Mouse (Mus musculus) adrenal gland, postnatal 4 days (tissue): ENCODE measurements around the gene Fitm2. TPM values are rescaled to one million over a fixed set of nuclear protein-coding genes. Genes with fewer than 3 reads are reported as not detected.
"Not testable (repeated sequence)": the region's sequence is repeated elsewhere in the genome, so short reads cannot be mapped to it uniquely, and the experiment has no call there.

Experiments
- DNase-seq, 2 experiments: peaks; one replicate each; pipeline ENCODE4 v3.0.0; 2021 to 2022; ENCODE audit warnings: low spot score in 2 of 2, mixed read lengths in 2 of 2
- total RNA-seq, 2 experiments: library from RNA; stranded (reverse); gene quantifications; 2 replicates each; pipeline ENCODE4 v1.2.3; 2021

Fitm2 gene
- total RNA-seq, 2 experiments from 2014 or later: 41.4 to 46.4 TPM

DNA sequence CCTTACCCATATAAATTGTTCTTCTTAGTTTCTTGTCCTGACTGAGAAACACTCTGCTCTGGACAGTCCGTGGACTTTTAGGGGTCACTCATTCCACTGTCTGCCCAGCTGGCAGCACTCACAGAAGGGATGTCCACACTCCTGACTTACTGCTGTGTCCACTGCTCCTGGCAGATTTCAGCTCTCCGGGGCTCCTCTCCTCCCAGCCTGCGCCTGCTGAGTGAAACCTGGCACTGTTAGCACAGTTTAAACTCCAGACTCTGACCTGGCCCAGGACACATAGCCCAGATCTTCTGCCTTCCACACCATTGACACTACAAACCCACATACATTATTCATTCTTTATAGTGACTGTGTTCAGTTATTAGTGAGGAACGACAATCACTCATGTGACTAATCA is 8.4 kb downstream of the Fitm2 start:
- no peak for DNase-seq

DNA sequence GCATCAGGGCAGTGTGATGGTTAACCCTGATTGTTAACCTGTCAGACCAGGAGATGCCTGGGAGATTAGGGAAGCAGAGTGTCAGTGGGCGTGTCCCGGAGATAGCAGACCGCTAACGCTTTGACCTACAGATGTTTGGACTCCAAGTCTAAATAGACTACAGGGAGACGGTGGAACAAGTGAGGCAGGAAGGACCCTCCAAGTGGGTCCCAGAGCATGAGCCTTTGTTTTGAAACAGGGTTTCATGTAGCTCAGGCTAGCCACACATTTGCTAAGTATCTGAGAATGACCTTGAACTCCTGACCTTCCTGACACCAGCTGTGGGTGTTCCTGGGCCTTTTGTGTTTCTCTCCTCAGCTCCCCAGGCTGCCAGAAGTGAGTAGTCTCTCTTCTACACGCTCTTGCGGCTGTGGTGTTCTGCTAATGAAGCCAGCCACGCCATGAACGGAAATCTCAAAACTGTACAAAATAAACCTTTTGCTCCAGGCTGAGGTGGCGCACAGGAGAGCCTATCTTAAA is 9.1 kb downstream of the Fitm2 start:
- DNase-seq: no peak

DNA sequence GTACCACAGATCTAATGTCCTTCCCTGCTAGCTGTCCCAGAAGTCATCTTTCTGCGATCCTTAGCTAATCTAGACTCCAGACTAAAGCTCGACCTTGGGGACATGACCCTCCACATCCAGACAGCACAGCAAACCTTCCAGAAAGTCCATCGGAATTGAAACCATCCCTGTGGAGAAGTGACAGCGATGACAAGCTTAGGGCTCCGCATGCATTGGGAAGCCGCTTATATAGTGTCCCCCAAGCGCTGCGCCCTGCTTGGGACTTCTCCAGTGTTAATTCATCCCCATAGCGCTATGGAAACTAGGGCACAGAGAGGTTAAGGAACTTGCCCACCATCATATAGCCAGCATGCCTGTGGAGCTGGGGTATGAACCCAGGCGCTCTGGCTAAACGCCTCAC is 9.6 kb downstream of the Fitm2 start:
- no peak for DNase-seq

DNA sequence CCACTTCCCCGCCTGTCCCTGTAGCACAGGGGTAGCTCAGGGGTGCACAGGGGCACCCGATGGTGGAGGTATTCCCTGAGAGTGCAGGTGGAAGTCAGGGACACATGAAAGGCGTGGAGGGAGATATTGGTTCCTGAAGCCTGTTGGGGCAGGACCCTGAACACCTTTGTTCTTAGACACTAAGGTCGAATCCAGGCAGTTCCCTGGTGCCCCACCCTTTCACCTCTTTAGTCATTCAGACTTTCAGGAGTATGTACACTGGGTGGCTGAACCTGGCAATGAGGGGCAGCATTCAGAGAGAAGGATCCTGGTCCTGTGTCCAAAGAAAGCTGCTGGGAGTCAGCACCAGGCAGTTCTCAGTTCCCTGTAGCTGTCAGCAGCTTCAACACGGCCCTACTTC is 10.0 kb downstream of the Fitm2 start:
- no peak for DNase-seq

DNA sequence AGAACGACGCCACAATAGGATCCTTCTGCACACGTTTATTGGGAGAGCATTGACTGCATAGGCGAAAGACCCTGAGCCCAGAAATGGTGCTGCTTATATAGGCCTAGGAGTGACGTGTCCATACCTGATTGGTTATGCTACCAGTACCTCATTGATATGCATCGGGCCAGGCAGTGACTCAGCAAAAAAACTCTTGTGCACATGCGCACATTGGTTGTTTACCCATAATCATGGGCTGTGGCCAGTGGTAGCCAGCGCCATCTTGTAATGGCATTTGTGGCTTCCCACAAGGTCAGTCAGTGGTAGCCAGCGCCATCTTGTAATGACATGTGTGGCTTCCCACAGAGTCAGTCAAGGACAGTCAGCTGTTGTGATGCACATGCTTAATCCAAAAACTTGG is 11.1 kb downstream of the Fitm2 start:
- not testable (repeated sequence) for DNase-seq

DNA sequence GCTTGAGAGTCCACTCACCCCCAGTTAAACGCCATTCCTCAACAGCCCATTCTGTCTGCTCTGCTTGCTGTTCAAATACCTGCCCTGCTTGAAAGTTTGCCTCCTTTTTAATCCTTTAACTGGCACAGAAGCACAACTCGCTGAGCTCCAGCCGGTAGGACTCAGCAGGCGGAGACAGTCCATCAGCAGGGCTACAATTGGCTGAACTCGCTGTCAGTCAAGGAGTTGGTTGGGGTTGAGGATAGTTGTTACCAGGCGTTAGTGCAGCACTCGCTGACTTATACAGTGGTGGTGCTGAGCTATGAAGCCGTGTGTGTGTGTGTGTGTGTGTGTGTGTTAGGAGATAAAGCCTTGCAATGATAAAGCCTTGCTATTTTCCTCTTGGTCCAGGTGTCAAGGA is 11.8 kb downstream of the Fitm2 start:
- DNase-seq: no peak

DNA sequence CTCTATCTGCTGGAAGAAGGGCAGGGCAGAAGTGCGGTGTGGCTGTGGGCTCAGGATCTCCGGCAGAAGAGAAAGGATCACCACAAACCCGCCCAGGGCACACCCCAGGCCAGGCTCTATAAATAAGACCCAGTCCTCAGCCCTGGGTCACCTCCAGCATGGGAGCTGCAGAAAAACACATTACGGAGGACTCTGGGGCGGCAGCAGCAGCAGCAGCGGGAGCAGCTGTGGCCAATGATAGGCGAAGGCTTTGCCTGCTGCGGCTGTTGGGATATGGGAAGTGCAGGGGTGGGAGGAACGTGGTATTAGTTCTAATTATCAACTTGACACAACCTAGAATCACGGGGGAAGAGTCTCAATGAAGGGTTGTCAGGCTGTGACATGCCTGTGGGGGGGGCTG is 13.0 kb downstream of the Fitm2 start:
- DNase-seq: no peak

DNA sequence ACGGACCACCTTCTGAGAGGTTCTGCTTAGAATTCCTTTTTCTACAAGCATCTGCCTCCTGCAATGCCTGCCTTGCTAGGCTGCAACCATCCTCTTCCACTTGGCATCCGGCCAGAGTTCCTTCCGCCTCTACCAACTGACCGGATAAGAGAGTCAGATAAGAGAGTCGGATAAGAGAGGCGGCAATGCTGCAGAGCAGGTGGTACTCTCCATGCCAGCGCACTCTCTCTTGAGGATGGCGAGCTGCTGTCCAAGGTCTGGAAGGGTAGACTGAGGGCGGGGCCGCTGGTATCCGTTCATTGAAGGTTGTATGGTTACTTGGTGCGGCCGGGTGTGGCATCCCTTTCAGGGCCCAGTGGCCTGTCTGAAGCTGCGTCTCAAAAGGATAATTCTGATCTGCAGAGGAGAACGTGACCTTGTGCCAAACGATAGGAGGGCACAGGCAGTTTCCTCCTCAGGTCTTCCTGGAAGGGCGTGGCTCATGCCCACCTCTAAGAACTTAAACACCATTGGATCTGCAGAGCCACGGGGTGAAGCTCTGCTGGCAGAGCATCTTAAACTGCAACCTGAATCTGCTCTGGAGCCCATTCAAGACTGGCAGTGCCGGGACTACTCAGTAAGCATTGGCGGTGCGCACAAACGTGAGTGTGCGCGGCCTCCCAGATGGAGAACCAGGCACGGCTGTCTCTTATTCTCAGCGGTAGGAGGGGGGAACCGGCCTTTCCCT is 13.7 kb downstream of the Fitm2 start:
- DNase-seq: no peak

DNA sequence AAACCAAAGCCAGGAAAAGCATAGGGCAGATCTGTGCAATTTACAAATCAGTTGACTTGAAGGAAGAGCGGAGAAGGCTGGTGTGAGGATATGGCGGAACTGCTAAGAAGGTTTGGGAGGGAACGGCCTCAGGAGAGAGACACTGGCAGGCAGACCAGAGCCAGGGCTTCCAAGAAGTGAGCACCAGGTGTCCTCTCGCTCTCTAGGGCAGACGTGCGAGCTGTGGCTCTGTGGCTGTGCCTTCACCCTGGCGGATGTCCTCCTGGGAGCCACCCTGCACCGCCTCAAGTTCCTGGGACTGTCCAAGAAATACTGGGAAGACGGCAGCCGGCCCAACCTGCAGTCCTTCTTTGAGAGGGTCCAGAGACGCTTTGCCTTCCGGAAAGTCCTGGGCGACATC is 19.1 kb downstream of the Fitm2 start:
- DNase-seq: no peak

DNA sequence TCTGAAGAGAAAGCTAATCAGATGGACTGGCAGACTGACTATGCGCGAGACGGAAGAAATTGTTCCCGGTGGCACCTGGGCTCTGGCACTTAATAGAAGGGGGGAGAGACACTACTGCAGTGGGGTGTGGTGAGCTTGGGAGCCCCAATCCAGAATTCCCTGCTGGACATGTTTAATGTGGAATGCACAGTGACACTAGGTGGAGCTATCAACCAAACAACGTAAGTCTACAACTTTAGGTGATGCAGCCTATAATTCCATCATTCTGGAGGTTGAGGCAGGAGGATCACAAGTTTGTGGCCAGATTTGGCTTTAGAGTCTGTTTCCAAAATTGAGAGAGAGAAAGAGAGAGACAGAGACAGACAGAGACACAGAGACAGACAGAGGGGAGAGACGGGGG is 19.7 kb downstream of the Fitm2 start:
- DNase-seq: no peak

DNA sequence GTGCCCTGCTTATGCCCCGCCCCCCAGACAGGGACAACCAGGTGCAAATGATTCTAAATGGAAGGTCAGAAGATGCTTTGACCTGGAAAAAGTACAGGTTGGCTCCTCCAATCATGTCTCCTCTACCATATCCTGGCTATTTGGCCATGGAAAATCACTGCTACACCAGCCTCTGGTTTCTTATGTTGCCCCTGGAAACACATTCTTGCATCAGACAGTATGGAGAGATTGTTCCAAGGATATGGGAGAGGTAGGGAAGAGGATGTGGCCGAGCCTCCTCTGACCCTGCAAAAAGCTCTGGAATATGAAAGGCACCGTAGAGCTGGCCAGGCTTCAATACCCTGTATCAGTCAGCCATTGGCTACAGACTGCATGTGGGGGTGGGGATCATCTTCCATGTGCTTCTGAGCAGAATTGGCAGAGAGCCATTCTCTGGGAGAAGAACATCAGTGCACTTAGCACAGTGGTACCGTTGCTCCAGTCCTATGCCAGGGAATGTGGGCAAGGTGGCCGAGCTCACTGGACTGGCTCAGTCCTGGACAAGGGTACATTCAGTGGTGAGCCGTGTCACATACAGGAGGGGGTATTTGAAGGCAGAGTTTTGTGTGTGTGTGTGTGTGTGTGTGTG is 21.6 kb downstream of the Fitm2 start:
- no peak for DNase-seq

DNA sequence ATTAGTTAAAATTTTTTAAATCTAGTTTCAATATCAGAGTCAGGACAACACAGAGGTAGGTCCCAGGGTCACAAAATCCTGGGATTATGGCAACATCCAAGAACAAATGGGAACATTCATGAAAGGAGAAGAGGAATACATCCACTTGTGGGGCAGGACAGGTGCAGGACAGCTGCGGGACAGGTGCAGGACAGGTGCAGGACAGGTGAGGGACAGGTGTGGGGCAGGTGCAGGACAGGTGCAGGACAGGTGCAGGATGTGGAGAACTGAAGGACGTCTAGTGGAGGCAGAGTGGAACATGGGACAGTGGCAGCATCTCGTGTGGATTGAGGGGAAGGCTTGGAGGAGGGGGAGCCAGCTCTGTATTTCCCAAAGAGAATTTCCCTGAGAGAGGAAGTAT is 23.2 kb downstream of the Fitm2 start:
- DNase-seq: no peak

DNA sequence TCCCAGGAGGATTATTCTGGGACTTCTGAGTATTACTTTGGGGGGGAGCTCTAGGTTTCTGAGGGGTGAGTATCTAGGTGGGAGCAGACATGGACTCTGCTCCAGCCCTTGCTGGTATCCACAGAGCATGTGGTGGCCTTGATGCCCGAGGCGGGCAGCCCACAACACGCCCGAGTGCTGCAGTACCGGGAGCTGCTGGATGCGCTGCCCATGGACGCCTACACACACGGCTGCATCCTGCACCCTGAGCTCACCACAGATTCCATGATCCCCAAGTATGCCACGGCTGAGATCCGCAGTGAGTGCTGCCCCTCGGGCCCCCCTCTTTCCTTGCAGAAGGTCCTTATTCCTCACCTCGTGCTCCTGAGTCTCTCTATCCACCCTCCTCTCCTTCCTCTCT is 25.1 kb downstream of the Fitm2 start:
- DNase-seq: no peak

DNA sequence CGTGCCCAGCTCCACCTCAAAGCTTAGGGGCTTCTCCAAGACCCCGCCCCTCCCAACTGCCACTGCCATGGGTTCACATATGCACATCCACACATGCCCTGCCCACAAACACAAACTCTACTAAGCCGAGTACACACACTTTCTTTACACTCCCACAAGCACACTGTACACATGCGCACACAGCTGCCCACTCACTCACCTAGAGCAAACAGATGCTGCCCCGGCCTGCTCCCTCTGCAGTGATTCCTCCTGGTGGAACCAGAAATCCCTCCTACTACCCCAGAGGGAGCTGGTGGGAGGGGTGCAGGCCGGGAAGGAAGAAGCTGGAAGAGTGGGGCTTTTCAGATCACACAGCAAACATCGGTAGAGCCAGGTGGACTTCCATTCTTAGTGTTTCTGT is 28.4 kb downstream of the Fitm2 start:
- DNase-seq: no peak

DNA sequence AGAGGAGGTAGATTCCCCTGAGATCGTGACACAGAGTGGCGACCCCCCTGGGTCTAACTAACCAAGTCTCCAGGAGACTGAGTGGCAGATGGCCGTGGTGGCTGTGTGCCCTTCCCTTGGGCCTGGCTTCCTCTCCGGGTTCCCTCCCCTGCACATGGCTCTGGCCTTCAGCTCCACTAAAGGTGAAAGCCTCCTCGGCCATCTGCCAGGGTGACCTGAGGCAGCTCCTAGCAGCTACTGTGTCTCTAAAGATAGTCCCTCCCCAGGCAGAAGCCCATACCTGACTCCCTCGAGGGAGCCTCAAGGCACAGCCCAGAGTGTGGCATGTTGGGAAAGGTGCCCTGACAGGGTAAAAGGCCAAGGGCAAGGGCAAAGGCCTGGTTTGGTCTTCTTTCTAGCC is 28.9 kb downstream of the Fitm2 start:
- DNase-seq: no peak

DNA sequence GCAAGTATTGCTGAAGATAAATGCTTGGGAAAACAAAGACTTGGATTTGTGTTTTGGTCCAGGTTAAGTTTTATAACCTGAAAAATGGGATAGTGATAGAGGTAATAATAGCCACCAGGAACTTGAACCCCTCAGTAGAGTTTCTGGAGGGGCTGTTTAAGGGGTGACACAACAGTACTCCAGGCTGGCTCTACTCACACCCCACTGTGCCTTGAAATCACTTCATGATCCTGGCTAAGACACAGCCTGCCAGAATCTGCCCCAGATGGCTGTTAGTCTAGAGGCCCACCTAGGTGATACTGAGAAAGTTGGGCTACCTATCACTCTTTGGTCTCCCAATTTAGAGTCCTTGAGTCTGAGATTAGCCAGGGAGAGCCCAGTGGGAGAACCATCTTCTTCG is 32.9 kb downstream of the Fitm2 start:
- DNase-seq: no peak

DNA sequence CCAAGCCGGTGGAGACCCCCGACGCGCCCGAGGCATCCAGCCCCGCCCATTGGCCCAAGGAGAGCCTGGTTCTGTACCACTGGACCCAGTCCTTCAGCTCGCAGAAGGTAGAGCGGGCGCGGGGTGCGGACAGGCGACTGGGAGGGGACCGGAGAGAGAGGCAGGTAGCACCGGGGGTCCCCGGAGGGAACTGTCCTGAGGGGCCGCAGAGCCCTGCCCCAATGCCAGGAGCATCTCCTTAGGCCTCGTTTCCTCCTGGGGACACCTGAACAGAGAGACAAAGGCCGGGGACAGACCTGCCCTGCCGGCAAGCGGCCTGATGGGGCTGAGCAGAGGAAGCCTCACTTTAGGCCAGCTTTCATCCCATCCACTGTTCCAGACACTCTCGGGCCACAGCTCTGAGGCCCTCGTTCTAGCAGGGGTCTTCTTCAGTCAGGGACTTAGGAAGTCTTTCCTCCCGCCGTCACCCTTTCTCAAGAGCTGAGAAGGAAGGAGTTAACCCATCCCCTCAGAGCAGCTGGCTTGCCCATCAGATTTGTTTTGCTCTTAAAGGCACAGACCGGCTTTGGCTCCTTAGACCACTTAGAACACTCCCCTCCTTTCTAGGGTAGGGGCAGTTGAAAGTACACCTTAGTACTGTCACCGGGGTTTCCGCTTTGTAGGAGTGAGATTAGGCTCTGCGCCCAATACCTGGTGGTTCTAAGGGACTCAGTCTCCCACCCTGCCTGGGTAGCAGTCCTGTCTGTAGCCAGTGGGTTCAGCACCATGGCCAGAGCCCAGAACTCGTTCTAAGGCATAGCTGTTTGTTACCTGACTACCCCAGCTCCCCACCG is 33.6 kb downstream of the Fitm2 start:
- DNase-seq: no peak

DNA sequence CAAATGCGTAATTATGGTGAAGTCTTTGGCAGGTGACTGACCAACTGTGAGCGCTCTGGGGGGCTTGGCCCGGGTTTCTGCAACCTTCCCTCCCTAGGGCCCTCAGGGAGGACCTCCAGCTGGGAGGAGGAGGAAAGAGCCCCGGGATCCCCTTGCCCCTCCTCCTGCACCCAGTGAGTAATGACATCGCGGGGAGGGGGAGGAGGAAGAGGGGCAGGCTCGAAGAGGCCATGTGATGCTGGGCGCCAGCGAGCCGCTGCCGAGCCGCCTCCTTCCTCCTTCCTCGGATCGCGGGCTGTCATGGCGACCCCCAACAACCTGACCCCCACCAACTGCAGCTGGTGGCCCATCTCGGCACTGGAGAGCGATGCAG is 34.2 kb downstream of the Fitm2 start, which contains the start of gene Gdap1l1:
TSS of gene Gdap1l1 (plus strand) at position 231 of the 373 bp plus-strand sequence.
- DNase-seq: no peak

DNA sequence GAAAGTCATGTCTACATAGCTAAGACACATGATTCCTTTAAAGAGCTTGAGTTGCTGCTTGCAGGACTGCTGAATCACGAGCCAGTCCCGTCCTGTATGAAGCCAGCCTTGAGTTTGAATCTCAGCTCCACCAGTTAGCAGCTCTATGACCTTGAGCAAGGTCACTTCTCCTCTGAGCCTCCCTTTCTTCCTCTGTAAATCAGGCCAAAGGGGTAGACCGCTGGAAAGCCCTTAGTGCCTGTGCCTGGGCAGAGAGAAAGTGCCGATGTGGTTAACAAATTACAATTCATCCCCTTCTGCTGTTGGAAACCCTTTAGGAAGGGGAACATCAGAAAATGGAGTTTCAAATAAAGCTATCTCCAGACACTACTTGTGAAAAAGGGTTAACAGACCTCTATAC is 34.6 kb downstream of the Fitm2 start:
- DNase-seq: no peak

DNA sequence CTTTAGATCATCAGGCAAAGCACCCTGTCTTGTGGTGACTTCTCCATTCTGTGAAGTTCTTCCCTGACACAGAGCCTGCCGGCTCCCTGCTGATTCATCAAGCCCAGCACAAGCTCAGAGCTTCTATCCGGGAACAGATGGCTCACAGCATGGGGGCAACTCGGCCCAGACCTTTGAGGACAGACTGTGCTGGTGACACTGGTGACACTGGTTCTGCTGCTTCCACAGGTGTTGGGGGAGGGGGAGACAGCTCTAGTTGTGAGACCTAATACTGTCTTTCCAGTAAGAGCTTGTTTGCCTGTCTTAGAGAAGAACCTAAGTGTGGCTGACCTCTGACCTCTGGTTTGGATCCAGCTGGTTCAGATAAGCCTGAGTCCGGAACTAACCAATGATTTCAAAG is 38.5 kb downstream of the Fitm2 start:
- DNase-seq: no peak

DNA sequence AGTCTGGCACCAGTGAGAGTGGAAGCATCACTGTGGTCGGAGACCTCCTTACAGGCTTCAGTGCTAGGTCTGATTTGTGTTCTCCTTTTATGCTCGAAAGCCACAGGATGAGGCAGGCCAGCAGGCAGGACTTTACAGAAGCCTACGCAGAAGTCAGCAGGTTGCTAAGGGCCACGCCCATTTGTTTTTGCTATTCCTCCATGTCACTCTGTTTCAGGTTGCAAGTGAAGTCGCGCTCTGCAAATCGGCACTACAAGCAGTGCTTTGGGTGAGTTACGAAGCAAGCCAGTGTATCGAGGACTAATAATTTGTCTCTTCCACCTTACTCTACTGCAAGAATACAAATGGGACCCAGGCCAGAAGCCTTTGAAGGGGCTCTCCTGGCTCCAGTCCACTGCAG is 41.1 kb downstream of the Fitm2 start:
- no peak for DNase-seq

DNA sequence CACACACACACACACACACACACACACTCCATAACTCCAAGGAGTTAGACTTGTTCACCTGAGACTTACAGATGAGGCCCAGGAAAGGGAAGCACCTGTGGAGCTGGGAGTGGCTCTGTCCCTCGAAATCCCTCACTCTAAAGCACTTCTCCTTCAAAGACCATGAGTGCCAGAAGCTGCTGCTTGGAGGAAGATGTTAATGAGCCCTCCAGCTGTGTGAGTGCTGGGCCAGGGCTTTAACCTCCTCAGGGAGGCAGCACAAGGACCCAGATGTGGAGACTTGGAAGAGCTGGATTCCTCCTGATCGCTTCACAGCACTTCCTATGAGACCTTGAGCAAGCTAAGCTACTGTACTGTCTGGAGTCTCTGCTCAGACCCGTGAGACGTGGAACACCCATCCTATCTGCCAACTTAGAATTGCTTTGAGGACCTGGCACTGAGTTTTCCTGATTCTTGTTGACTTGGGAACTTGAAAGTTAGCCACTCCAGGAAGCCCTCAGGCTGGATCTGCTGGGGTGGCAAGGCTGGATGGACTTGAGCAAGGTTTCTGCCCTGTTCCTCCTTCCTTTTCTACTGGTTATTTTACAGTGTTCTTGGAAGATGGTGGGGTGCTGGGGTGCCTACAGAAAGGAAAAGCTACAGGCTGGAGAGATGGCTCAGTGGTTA is 44.0 kb downstream of the Fitm2 start:
- DNase-seq: no peak
